Mouse (Mus musculus): ENCODE results near the gene Wdr45. TPM values are rescaled to one million over a fixed set of nuclear protein-coding genes. Genes with fewer than 3 reads are reported as not detected.
"Not testable (repeated sequence)": the region's sequence is repeated elsewhere in the genome, so short reads cannot be mapped to it uniquely, and the experiment has no call there.

Wdr45 gene
- polyA plus RNA-seq, 1 experiment: 38.9 TPM

DNA sequence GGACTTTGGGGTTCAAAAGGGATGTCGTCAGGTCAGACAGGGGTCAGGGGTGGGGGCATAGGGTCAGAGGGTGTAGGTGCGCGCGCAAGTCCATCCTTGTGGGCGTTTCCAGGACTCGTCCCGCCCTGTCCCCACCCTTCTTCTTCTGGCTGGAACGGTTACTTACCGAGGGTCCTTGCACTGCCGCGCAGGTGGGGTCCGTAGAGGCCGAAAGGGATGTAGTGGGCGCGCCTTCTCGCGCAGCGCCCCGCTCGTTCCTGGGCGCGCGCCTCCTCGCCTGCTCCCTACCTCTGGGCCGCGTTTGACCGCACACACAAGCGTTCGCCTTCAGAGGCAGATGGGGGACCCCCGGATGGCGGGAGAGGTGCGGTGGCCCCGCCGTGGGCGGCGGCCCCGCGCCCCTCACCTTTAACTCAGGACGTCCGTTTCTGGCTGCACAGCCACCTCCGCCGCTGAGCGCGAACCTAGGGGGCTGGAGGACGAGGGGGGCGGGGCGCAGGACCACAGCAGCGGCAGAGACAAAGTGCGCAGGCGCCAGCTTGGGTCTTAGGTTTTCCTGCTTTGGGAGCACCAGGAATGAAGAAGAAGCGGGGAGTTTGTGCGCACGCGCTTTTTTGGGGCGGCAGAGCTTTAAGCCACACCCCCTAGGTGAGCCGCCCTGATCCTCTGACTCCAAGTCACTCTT is 36.4 kb downstream of the Wdr45 start, which contains the start of gene Ccdc120:
Gene Ccdc120, minus strand, starts transcription at position 474 of the 685 bp plus-strand sequence.
- peak; percentile 12 for TF ChIP-seq POLR2A (IDR thresholded peaks at IDR 0.05; ENCODE audit: insufficient read length, low read depth)
- TF ChIP-seq TCF3 (IDR thresholded peaks at IDR 0.05; ENCODE audit: insufficient read length, low read depth): no peak
- Histone ChIP-seq H3K27me3 (ENCODE audit: control insufficient read depth, insufficient read depth, insufficient read length) (no peaks in the 10 kb centered on the region), H3ac (ENCODE audit: control insufficient read depth, insufficient read length) (no peak within 1 kb of the TSS), H3K4me3 (peak within 1 kb of the TSS; percentile 12), H3K36me3 (ENCODE audit: control insufficient read depth, insufficient read depth) (no peaks in the 10 kb centered on the region), H3K4me2 (ENCODE audit: low read depth) (peak within 1 kb of the TSS; percentile 72), H3K79me2 (ENCODE audit: control insufficient read depth, insufficient read depth) (no peaks in the 10 kb centered on the region)

DNA sequence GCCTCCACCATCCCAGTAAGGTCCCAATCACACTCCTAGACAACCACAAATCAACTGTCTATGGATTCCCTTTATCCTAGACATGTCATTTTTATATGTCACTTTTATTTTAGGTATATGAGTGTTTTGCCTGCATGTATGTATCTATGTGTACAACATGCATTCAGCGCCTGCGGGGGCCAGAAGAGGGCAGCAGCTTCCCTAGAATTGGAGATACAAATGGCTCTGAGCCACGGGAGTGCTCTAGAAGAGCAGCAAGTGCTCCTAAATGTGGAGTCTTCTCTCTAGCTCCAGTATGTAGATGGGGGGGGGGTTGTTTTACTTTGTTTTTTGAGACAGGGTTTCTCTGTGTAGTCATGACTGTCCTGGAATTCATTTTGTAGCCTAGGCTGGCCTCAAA is 39.5 kb downstream of the Wdr45 start:
- H3ac ChIP-seq (ENCODE audit: control insufficient read depth, insufficient read length); H3K36me3 ChIP-seq (ENCODE audit: control insufficient read depth, insufficient read depth); H3K4me3 ChIP-seq; H3K79me2 ChIP-seq (ENCODE audit: control insufficient read depth, insufficient read depth); H3K4me2 ChIP-seq (ENCODE audit: low read depth); H3K27me3 ChIP-seq (ENCODE audit: control insufficient read depth, insufficient read depth, insufficient read length): not testable (repeated sequence)

DNA sequence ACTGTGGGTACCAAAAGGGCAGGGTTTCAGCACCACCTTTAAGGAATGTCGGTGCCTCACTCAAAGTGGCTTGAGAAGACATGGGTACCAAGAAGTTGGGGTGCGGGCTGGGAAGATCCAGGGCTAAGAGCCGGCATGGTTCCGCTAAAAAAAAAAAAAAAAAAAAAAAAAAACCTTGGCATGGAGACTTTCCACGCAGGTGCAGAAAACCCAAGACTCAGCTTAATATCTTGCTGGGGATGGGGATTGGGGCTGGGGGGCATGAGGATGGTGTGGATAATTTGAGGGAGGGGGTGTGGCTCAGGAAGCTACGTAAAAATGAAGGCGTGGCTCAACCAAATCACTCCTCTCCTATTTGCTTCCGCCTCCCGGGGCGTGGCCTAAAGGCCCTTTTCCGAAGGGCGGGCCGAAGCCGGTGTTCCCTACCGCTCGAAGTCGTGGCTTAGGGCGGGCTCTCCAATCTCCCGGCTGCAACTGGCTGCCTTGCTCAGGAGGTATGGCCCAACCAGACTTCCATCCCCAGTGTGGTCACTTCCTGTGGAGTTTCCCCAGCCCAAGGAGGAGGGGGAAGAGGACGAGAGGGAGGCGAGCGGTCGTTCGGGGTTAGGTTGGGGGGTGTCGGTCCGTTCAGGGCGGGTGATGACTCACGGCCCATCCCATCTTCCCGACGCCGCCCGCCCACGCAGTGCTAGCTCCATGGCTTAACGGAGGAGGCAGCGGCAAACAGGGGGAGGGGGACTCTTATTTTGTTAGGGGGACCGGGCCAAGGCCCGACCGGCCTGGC is 48.2 kb downstream of the Wdr45 start, which contains the start of gene Tfe3:
Gene Tfe3, plus strand, starts transcription at position 424 of the 784 bp plus-strand sequence.
- TF ChIP-seq POLR2AphosphoS2 (IDR thresholded peaks at IDR 0.05; ENCODE audit: insufficient read length, low read depth) (peak; percentile 69), POLR2A (IDR thresholded peaks at IDR 0.05; ENCODE audit: insufficient read length, low read depth) (peak; percentile 75), E2F4 (IDR thresholded peaks at IDR 0.05; ENCODE audit: insufficient read depth) (no peak), SRF (IDR thresholded peaks at IDR 0.05; ENCODE audit: control insufficient read depth, insufficient read length, low read depth) (no peak), TCF3 (IDR thresholded peaks at IDR 0.05; ENCODE audit: insufficient read length, low read depth) (no peak), USF1 (IDR thresholded peaks at IDR 0.05; ENCODE audit: low read depth) (no peak), REST (IDR thresholded peaks at IDR 0.05; ENCODE audit: insufficient read depth, insufficient read length) (no peak)

DNA sequence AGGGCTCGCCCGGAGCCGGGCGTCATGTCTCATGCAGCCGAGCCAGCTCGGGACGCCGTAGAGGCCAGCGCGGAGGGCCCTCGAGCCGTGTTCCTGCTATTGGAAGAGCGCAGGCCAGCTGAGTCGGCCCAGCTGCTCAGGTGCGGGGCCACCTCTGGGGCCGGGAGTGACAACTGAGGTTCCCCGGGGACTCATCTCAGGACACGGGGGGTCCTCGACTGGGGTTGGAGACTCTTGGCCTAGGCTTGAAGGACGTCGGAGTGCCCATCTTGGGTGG is 48.7 kb downstream of the Wdr45 start:
- TF ChIP-seq TCF3 (IDR thresholded peaks at IDR 0.05; ENCODE audit: insufficient read length, low read depth) (no peak), REST (IDR thresholded peaks at IDR 0.05; ENCODE audit: insufficient read depth, insufficient read length) (no peak), SRF (IDR thresholded peaks at IDR 0.05; ENCODE audit: control insufficient read depth, insufficient read length, low read depth) (no peak), USF1 (IDR thresholded peaks at IDR 0.05; ENCODE audit: low read depth) (no peak), TCF12 (IDR thresholded peaks at IDR 0.05; ENCODE audit: insufficient read depth, poor library complexity, severe bottlenecking) (no peak), E2F4 (IDR thresholded peaks at IDR 0.05; ENCODE audit: insufficient read depth) (no peak), MYOD1 (IDR thresholded peaks at IDR 0.05; ENCODE audit: control insufficient read depth in 1 of 3, insufficient read length in 2 of 3, low read depth in 2 of 3) (no peak), MYOG (IDR thresholded peaks at IDR 0.05; ENCODE audit: control insufficient read depth in 1 of 3, insufficient read depth in 1 of 3, insufficient read length in 2 of 3, low read depth in 2 of 3) (no peak), POLR2A (IDR thresholded peaks at IDR 0.05; ENCODE audit: insufficient read length, low read depth) (no peak), MAX (IDR thresholded peaks at IDR 0.05; ENCODE audit: low read depth) (no peak), POLR2AphosphoS2 (IDR thresholded peaks at IDR 0.05; ENCODE audit: insufficient read length, low read depth) (no peak)
- peaks cover 3% of the 10 kb centered on the region for H3K36me3 ChIP-seq (ENCODE audit: control insufficient read depth, insufficient read depth)
- peaks cover 13% of the 10 kb centered on the region for H3K79me2 ChIP-seq (ENCODE audit: control insufficient read depth, insufficient read depth)
- H3K4me3 ChIP-seq: peak overlapping the region; percentile 62
- H3ac ChIP-seq (ENCODE audit: control insufficient read depth, insufficient read length): peak overlapping the region; percentile 74
- H3K27me3 ChIP-seq (ENCODE audit: control insufficient read depth, insufficient read depth, insufficient read length): no peaks in the 10 kb centered on the region
- H3K4me2 ChIP-seq (ENCODE audit: low read depth): peak overlapping the region; percentile 73

More for the DNA sequence above, 48.2 kb downstream of the Wdr45 start, which contains the start of gene Tfe3:
- H3K79me2 ChIP-seq (ENCODE audit: control insufficient read depth, insufficient read depth): peaks cover 13% of the 10 kb centered on the region
- H3K27me3 ChIP-seq (ENCODE audit: control insufficient read depth, insufficient read depth, insufficient read length): no peaks in the 10 kb centered on the region
- peak within 1 kb of the TSS; percentile 74 for H3ac ChIP-seq (ENCODE audit: control insufficient read depth, insufficient read length)
- peak within 1 kb of the TSS; percentile 73 for H3K4me2 ChIP-seq (ENCODE audit: low read depth)
- peak within 1 kb of the TSS; percentile 62 for H3K4me3 ChIP-seq
- no peaks in the 10 kb centered on the region for H3K36me3 ChIP-seq (ENCODE audit: control insufficient read depth, insufficient read depth)

DNA sequence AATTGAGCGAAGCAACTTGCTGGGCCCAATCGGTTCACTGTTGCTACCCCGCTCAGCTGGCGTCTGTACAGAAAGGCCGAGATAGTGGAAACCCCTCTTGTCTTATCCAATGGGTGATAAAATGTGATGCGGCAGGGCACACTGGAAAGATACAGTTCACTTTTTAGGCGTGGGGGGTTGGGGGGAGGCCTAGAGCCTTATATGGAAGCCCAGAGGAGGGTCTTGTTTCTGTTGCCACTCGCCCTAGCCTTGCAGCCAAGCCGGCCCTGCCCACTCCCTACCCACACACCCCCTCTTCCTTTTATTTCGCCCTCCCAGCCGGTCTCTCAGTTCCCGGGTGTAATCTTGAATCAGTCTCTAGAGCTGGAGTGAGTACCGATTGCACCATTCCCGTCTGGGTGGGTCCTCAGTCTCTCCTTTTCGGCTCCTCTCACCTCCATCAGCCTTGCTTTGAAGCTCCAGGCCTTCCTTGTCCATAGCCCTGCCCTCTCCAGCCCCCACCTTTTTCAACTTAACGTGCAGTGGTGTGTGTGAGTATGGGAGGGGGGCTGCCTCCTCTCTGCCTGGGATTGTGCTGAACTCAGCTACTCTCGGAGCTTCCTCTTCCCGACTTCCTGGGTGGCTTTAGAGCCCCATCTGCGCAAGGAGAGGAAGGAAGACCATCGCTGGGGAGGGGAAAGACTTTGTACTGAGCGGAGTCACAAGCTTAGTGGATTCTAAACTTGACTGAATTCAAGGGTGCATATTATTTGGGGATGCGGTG is 49.7 kb downstream of the Wdr45 start:
- peaks cover 13% of the 10 kb centered on the region for H3K79me2 ChIP-seq (ENCODE audit: control insufficient read depth, insufficient read depth)
- H3K4me3 ChIP-seq: peak overlapping the region; percentile 62
- no peak for TF ChIP-seq TCF12 (IDR thresholded peaks at IDR 0.05; ENCODE audit: insufficient read depth, poor library complexity, severe bottlenecking)
- TF ChIP-seq POLR2AphosphoS2 (IDR thresholded peaks at IDR 0.05; ENCODE audit: insufficient read length, low read depth): peak; percentile 61
- peak; percentile 58 for TF ChIP-seq SRF (IDR thresholded peaks at IDR 0.05; ENCODE audit: control insufficient read depth, insufficient read length, low read depth)
- TF ChIP-seq CEBPB (IDR thresholded peaks at IDR 0.05; ENCODE audit: insufficient read depth, poor library complexity, severe bottlenecking): 0 out of 2 replicates have a peak, but pooled peaks have one; percentile 12
- no peak for TF ChIP-seq MYOG (IDR thresholded peaks at IDR 0.05; ENCODE audit: control insufficient read depth in 1 of 3, insufficient read depth in 1 of 3, insufficient read length in 2 of 3, low read depth in 2 of 3)
- peak; percentile 38 for TF ChIP-seq POLR2A (IDR thresholded peaks at IDR 0.05; ENCODE audit: insufficient read length, low read depth)
- no peak for TF ChIP-seq REST (IDR thresholded peaks at IDR 0.05; ENCODE audit: insufficient read depth, insufficient read length)
- no peak for TF ChIP-seq USF1 (IDR thresholded peaks at IDR 0.05; ENCODE audit: low read depth)
- H3K27me3 ChIP-seq (ENCODE audit: control insufficient read depth, insufficient read depth, insufficient read length): no peaks in the 10 kb centered on the region
- H3K36me3 ChIP-seq (ENCODE audit: control insufficient read depth, insufficient read depth): peaks cover 4% of the 10 kb centered on the region
- H3K4me2 ChIP-seq (ENCODE audit: low read depth): peak overlapping the region; percentile 73
- no peak overlapping the region for H3ac ChIP-seq (ENCODE audit: control insufficient read depth, insufficient read length)
